Mouse (Mus musculus) hindbrain, embryonic 11.5 days (tissue): ENCODE measurements at regions not wholly inside any gene's neighbourhood (a gene's known extent, or its start where the extent isn't known, plus 50 kb on each side); places are given as distances from the start of the nearest gene placed in this dataset.

Experiments used
- ATAC-seq: fragments of 200-750 bp; cut with Nextera tagmentation; 2 replicates; pipeline ENCODE4 v1.8.0; 2017; ENCODE audit warnings: mild to moderate bottlenecking, moderate TSS enrichment, moderate library complexity; ENCODE audit not compliant: low FRiP score
- DNase-seq: peaks from one replicate; pipeline ENCODE4 v3.0.0-alpha.2; 2015; ENCODE audit warnings: low spot score
- H3K27ac ChIP-seq: fragments of 300-500 bp; sonication (generic); 2 replicates; pipeline ENCODE4 v1.5.1; 2014; ENCODE audit warnings: mild to moderate bottlenecking, low read depth, low read length
- H3K27me3 ChIP-seq: fragments of 300-500 bp; sonication (generic); 2 replicates; pipeline ENCODE4 v1.6.1; 2014; ENCODE audit warnings: mild to moderate bottlenecking, low read length, moderate library complexity, mixed read lengths; ENCODE audit not compliant: control insufficient read depth, insufficient read depth
- H3K36me3 ChIP-seq: fragments of 300-500 bp; sonication (generic); 2 replicates; pipeline ENCODE4 v1.6.1; 2014; ENCODE audit warnings: mild to moderate bottlenecking, low read length, moderate library complexity, mixed read lengths; ENCODE audit not compliant: control insufficient read depth, insufficient read depth
- H3K4me1 ChIP-seq: fragments of 300-500 bp; sonication (generic); replicated peaks from 2 replicates; pipeline ENCODE4 v1.6.1; 2014; ENCODE audit warnings: low read length, mixed read lengths; ENCODE audit not compliant: control insufficient read depth, insufficient read depth
- H3K4me2 ChIP-seq: fragments of 300-500 bp; sonication (generic); replicated peaks from 2 replicates; pipeline ENCODE4 v1.6.1; 2014; ENCODE audit warnings: mild to moderate bottlenecking, low read depth, low read length
- H3K4me3 ChIP-seq: fragments of 300-500 bp; sonication (generic); 2 replicates; pipeline ENCODE4 v1.5.1; 2014; ENCODE audit warnings: low read depth, low read length
- H3K9ac ChIP-seq: fragments of 300-500 bp; sonication (generic); 2 replicates; pipeline ENCODE4 v1.6.1; 2014; ENCODE audit warnings: low read depth, low read length
- H3K9me3 ChIP-seq: fragments of 300-500 bp; sonication (generic); 2 replicates; pipeline ENCODE4 v1.6.1; 2016; ENCODE audit warnings: low read length; ENCODE audit not compliant: control insufficient read depth
- WGBS: fragments of 180-500 bp; shearing (Covaris S2); extraction: QIAGEN DNeasy Blood & Tissue Kit; methylation state at CpG from one replicate; pipeline ENCODE4 v1.1.7; 2014; 5-methylcytosine and 5-hydroxymethylcytosine counted together

- no peaks in the 10 kb centered on the region; the same call in 1 of the 2 replicates for H3K4me1 ChIP-seq
- no peak overlapping the region for H3K27ac ChIP-seq
- DNase-seq (no peak), ATAC-seq (no peak)
- no peak overlapping the region for H3K9ac ChIP-seq
- no peaks in the 10 kb centered on the region for H3K36me3 ChIP-seq
- peaks cover 7% of the 10 kb centered on the region; the same call in 1 of the 2 replicates for H3K9me3 ChIP-seq
- 0 out of 2 replicates have a peak, but pooled peaks cover 2% of the 10 kb centered on the region for H3K27me3 ChIP-seq
- 35% methylated on average over 27 of the region's 27 CpGs for WGBS
- H3K4me3 ChIP-seq: peak overlapping the region; percentile 8
- peak overlapping the region; percentile 30 for H3K4me2 ChIP-seq
These were observed 71.9 kb downstream of the Rtl1 start for GRCm38 (mm10) chr12:109528263-109528545.

GRCm38 (mm10) chr12:109527414-109528262 is 72.5 kb downstream of the Rtl1 start:
- H3K36me3 ChIP-seq: no peaks in the 10 kb centered on the region
- H3K4me2 ChIP-seq: peak overlapping the region; percentile 30; the same call in 1 of the 2 replicates
- H3K27ac ChIP-seq: no peak overlapping the region
- 0 out of 2 replicates have a peak, but pooled peaks cover 2% of the 10 kb centered on the region for H3K27me3 ChIP-seq
- H3K4me1 ChIP-seq: no peaks in the 10 kb centered on the region; the same call in 1 of the 2 replicates
- H3K4me3 ChIP-seq: peak overlapping the region; percentile 8
- peaks cover 7% of the 10 kb centered on the region; the same call in 1 of the 2 replicates for H3K9me3 ChIP-seq
- H3K9ac ChIP-seq: no peak overlapping the region
- 45% methylated on average over 29 of the region's 29 CpGs for WGBS
- peak; percentile 49; the same call in 1 of the 2 replicates for ATAC-seq
- DNase-seq: no peak

- H3K4me1 ChIP-seq: no peaks in the 10 kb centered on the region; the same call in 1 of the 2 replicates
These were observed 73.0 kb downstream of the Dlk1 start for GRCm38 (mm10) chr12:109525613-109526012.

DNA sequence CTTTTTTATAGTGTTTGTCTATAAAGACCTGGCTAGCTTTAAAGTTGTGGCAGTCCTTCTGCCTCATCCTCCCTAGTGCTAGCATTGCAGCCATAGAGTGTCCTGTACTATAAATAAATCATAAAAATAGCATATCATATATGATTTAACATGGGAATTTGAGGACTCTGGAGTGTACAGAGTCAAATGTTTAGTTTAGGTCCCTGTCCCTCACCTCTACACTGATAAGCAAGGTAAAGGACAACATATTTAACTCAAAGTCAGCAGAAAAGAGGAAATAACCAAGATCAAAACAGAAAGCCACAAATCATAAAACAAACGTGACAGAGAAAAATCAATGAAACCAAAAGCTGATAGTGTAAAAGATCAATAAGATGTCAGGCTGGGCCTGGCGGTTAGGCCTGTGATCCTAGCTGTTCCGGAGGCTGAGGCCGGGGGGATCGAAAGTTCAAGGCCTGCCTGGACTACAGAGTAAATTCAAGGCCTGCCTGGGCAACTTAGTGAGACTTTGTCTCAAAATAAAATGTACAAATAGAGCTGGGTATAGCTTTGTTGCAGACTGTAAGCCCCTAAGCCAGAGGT is 68.7 kb downstream of the Dlk1 start:
- Histone ChIP-seq H3K36me3 (no peaks in the 10 kb centered on the region), H3K9me3 (no peaks in the 10 kb centered on the region), H3K4me1 (no peaks in the 10 kb centered on the region; the same call in none of the 2 replicates), H3K27me3 (no peaks in the 10 kb centered on the region), H3K4me3 (no peak overlapping the region), H3K27ac (no peak overlapping the region), H3K4me2 (no peak overlapping the region), H3K9ac (no peak overlapping the region)
- DNase-seq (no peak), ATAC-seq (no peak)
- 85% methylated on average over 5 of the region's 5 CpGs for WGBS

More at GRCm38 (mm10) chr12:109525613-109526012, 73.0 kb downstream of the Dlk1 start:
- WGBS: 61% methylated on average over 9 of the region's 9 CpGs
- ATAC-seq (no peak), DNase-seq (no peak)
- H3K9ac ChIP-seq: no peak overlapping the region
- no peak overlapping the region for H3K27ac ChIP-seq
- H3K27me3 ChIP-seq: no peaks in the 10 kb centered on the region
- H3K9me3 ChIP-seq: peaks cover 7% of the 10 kb centered on the region; the same call in 1 of the 2 replicates
- H3K4me2 ChIP-seq: no peak overlapping the region
- no peaks in the 10 kb centered on the region for H3K36me3 ChIP-seq
- H3K4me3 ChIP-seq: no peak overlapping the region

GRCm38 (mm10) chr12:109520414-109520813 is 67.8 kb downstream of the Dlk1 start:
- Histone ChIP-seq H3K27ac (no peak overlapping the region), H3K9ac (no peak overlapping the region)
- 36% methylated on average over 8 of the region's 8 CpGs for WGBS

GRCm38 (mm10) chr12:109519838-109520237 is 67.2 kb downstream of the Dlk1 start:
- 59% methylated on average over 5 of the region's 5 CpGs for WGBS
- no peaks in the 10 kb centered on the region for H3K36me3 ChIP-seq
- no peak overlapping the region for H3K27ac ChIP-seq
- H3K27me3 ChIP-seq: no peaks in the 10 kb centered on the region
- H3K9me3 ChIP-seq: no peaks in the 10 kb centered on the region
- H3K9ac ChIP-seq: no peak overlapping the region
- H3K4me1 ChIP-seq: no peaks in the 10 kb centered on the region; the same call in none of the 2 replicates
- H3K4me2 ChIP-seq: no peak overlapping the region
- H3K4me3 ChIP-seq: no peak overlapping the region
- DNase-seq (no peak), ATAC-seq (no peak)

More at GRCm38 (mm10) chr12:109520414-109520813, 67.8 kb downstream of the Dlk1 start:
- H3K27me3 ChIP-seq: no peaks in the 10 kb centered on the region
- no peak overlapping the region for H3K4me3 ChIP-seq
- H3K9me3 ChIP-seq: no peaks in the 10 kb centered on the region
- H3K36me3 ChIP-seq: no peaks in the 10 kb centered on the region
- no peaks in the 10 kb centered on the region; the same call in none of the 2 replicates for H3K4me1 ChIP-seq
- DNase-seq: no peak
- ATAC-seq: no peak
- no peak overlapping the region for H3K4me2 ChIP-seq

DNA sequence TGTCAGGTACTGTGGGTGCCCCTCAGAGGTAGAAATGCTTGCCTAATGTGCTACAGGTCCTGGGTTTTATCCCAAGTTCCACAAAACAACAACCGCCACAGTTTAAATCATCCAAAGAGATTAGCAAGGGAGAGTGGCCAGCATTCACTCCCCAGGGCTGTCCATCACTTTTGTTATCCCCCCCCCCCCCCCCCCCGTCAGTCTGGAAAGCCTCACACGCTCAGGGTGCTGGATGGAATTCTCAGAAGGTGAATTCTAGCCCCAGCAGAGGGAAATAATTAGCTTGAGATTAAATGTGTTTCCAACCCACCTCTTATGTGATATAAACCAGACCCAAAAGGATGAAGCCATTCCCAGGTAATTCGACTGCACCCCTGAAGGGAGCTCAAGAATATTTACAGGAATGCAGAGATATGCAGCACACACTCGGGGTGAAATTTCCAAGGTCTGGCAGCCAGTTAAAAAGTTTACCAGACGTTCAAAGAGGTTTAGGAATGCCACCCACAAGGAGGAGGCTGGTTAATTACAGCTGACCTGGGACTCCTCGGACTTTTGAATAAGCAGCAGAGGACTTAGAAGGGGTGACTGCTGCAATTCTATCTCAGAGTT is 65.9 kb downstream of the Dlk1 start:
- Histone ChIP-seq H3K4me3 (no peak overlapping the region), H3K9ac (no peak overlapping the region), H3K4me1 (no peaks in the 10 kb centered on the region; the same call in none of the 2 replicates), H3K9me3 (no peaks in the 10 kb centered on the region), H3K27ac (no peak overlapping the region), H3K4me2 (no peak overlapping the region), H3K36me3 (no peaks in the 10 kb centered on the region), H3K27me3 (no peaks in the 10 kb centered on the region)
- WGBS: 17% methylated on average over 7 of the region's 7 CpGs
- ATAC-seq (no peak), DNase-seq (no peak)

GRCm38 (mm10) chr12:109517764-109518163 is 65.1 kb downstream of the Dlk1 start:
- Histone ChIP-seq H3K4me2 (no peak overlapping the region), H3K9me3 (no peaks in the 10 kb centered on the region), H3K9ac (no peak overlapping the region), H3K4me1 (no peaks in the 10 kb centered on the region; the same call in none of the 2 replicates), H3K4me3 (no peak overlapping the region), H3K27me3 (no peaks in the 10 kb centered on the region), H3K27ac (no peak overlapping the region), H3K36me3 (no peaks in the 10 kb centered on the region)
- no peak for DNase-seq
- no peak for ATAC-seq
- WGBS: 57% methylated on average over 7 of the region's 7 CpGs
